Mouse (Mus musculus): ENCODE measurements around the gene Kdm7a.

Kdm7a gene

GRCm38 (mm10) chr6:39205650-39206580 lies 674 bp downstream of the Kdm7a start:
- no peak for DNase-seq (ENCODE audit: low spot score in 2 of 2)

DNA sequence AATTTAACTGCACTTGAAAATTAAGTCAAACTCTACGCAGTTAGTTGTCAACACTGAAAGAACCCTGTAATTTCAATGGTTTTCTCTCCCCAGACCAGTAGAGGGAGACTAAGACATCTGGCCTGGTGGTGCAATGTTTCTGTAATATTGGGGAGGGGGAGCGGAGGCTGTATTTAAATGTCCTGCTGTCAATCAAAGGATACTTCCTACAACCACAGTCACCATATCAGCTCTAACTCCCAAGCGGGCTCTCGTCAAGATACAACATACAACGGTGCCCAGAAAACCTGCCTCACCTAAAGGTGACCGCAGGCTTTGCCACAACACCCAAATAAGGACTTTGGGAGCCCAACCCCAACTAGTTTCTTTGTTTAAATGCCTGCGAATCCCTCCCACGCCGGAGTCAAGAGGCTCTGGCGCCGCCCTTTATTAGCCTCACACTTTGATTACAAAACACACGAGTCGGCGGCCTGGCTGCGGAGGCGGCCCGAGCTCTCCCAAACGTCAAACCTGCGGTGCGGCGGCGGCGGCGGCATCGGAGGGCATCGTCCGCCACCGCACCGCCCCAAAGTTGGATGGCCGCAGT lies 1.4 kb downstream of the Kdm7a start:
- DNase-seq (ENCODE audit: low spot score in 2 of 2), result peak; percentile 40 to 67

DNA sequence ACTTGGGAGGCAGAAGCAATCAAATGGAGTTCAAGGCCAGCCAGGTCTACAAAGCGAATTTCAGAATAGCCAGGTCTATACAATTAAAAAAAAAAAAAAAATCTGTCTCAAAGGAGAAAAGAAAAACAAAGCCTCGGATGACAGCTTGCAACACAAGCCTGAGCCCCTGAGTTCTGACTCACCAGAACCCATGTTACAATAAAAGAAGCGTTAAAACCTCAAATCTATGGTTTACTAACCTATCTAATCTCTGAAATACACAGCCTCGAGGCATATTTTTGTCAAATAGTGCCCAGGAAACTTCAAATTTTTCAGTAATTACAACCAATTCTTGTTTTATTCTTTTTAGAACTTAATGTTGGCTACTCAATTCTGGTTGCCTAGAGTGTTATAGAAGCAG lies 2.1 kb downstream of the Kdm7a start:
- no peak for DNase-seq (ENCODE audit: low spot score in 2 of 2)

- no peak for DNase-seq (ENCODE audit: low spot score in 2 of 2)
Measured at GRCm38 (mm10) chr6:39203236-39203635, 3.4 kb downstream of the Kdm7a start.

- no peak for DNase-seq (ENCODE audit: low spot score in 2 of 2)
Measured at GRCm38 (mm10) chr6:39193006-39193405, 13.6 kb downstream of the Kdm7a start.

- DNase-seq (ENCODE audit: low spot score in 2 of 2), result no peak
Measured at GRCm38 (mm10) chr6:39191518-39191917, 15.1 kb downstream of the Kdm7a start.

DNA sequence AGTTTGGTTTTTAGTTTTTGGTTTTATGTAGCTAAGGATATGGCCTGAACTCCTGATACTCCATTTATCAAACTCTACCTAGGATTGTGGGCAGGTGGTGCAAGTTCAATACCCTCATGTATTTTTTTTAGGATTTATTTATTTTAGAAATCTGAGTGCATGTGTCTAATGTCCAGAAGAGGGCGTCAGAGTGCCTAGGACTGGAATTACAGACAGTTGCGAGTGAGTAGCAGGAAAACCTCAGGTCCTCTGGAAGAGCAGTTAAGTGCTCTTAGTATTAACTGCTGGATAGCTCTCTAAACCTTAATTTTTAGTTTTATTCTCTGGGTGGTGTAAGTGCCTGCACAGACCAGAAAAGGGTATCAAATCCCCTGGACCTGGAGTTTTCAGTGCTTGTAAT lies 19.4 kb downstream of the Kdm7a start:
- no peak for DNase-seq (ENCODE audit: low spot score in 2 of 2)

DNA sequence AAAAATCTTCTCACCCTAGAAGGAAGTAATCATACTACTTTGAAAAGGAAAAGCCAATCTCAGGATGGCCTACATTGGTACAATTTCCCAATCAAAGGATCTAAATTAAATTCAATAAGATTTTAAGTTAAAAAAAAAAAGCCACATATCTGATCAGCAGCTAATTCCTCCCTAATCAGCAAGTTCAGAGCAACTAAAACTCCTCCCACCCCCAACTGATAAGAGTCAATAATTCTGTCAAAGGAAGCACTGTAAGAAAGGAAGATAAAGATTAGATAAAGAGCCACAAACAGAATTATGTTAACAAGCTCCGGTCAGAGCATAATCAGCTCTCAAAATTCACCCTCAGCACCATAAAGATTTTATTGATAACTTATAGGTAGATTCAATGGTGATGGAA lies 37.5 kb downstream of the Kdm7a start:
- DNase-seq (ENCODE audit: low spot score in 2 of 2), result no peak

- DNase-seq (ENCODE audit: low spot score in 2 of 2), result no peak
Measured at GRCm38 (mm10) chr6:39164891-39165290, 41.7 kb downstream of the Kdm7a start.

DNA sequence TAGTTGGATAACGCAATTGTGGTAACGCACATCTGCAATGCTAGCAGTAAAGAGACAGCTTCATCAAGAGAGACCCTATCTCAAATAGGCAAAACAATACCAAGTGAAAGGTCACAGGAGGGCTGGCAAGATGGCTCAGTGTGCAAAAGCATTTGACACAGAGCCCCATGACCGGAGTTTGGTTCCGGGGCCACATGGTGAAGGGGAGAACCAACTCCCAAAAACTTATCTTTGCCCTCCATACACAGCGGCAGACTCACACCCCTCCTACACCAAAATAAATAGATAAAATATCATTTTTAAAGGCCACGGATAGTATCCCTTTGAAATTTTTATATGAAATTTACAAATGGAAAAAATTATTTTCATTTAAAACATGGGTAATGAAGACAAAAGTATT lies 44.6 kb downstream of the Kdm7a start:
- DNase-seq (ENCODE audit: low spot score in 2 of 2), result no peak

DNA sequence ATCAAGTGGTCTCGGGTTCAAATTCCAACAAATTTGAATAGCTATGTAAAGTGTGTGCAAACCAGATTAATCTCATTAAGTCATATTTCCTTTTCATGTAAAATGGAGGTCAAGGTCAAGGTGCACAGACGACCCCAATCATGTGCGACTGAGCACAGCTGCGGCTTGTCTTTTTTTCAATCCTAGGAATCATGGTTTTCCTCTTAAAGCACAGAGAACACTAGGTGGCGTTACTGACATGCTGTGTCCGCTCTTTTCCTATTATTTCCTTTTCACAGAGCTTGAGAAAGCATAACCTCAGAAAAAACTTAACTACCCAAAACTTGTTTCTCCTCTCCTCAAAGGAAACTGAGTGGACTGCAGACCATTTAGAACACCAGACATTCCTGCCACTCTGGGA lies 60.5 kb downstream of the Kdm7a start:
- DNase-seq (ENCODE audit: low spot score in 2 of 2), result no peak

DNA sequence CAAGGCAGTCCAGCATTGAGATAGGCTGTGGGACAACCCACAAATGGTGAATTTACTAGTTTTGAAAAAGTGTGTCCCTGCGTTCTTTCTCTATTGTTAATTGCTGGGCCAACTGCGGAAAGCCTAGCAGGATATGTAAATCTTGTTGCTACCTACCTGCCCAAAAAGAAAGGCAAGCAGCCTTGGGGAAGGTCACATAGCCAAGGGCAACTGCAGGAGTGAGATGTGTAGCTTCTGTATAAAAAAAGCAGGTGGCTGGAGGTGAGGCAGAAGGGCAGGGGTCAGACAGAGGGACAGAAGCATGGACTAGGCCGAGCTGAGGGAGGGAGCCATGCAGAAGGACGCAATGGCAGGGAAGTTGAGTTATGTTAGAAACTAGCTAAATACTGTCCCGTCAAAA lies 74.0 kb downstream of the Kdm7a start:
- no peak for DNase-seq (ENCODE audit: low spot score in 2 of 2)

- no peak for DNase-seq (ENCODE audit: low spot score in 2 of 2)
Measured at GRCm38 (mm10) chr6:39131480-39131879, 75.1 kb downstream of the Kdm7a start.

DNA sequence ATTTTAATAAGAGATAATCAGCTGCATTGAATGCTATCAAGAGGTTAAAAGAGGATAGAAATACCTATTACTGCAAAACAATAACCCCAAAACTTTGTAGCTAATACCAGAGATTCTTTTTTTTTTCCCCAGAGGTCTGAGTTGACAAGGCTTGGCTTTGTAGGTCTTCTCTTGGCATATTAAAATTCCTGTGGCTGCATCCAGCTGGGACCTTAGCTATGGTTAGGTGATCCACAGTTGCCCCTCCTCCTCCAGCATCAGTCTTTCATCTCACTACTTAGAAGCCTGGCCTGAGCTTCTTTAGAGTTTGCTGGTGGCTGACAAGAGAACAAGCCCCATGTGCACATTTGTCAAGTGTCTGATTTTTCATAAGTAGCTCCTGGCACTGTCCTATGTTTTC lies 81.9 kb downstream of the Kdm7a start:
- DNase-seq (ENCODE audit: low spot score in 2 of 2), result no peak

- no peak for DNase-seq (ENCODE audit: low spot score in 2 of 2)
Measured at GRCm38 (mm10) chr6:39120685-39121084, 85.9 kb downstream of the Kdm7a start.

- DNase-seq (ENCODE audit: low spot score in 2 of 2), result no peak
Measured at GRCm38 (mm10) chr6:39118456-39118881, 88.1 kb downstream of the Kdm7a start.

- DNase-seq (ENCODE audit: low spot score in 2 of 2), result peak; percentile 40 to 51
Measured at GRCm38 (mm10) chr6:39117584-39118455, 88.8 kb downstream of the Kdm7a start, which contains the start of gene Parp12. Gene Parp12 (minus strand): TSS chr6:39118349.

GRCm38 (mm10) chr6:39115438-39115837 lies 91.2 kb downstream of the Kdm7a start:
- no peak for DNase-seq (ENCODE audit: low spot score in 2 of 2)

DNA sequence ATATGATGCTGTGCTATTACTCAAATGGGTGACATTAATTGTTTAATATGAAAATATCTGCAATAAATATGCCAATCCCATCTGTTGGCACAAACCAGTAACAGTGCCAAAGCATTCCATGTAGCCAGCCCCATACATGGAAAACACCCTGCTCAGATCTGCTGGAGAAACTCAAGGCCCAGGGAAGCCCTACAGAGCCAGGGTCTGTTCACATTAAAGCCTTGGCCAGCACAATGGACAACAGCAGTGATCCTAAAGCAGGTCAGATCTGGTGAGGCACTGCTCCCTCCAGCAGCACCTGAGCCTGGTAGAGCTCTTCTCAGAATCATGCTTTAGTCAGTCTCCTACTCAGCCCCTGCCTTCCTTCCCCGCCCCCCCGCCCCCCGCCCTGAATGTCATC lies 93.4 kb downstream of the Kdm7a start:
- no peak for DNase-seq (ENCODE audit: low spot score in 2 of 2)

- DNase-seq (ENCODE audit: low spot score in 2 of 2), result no peak
Measured at GRCm38 (mm10) chr6:39112701-39113100, 93.9 kb downstream of the Kdm7a start.

DNA sequence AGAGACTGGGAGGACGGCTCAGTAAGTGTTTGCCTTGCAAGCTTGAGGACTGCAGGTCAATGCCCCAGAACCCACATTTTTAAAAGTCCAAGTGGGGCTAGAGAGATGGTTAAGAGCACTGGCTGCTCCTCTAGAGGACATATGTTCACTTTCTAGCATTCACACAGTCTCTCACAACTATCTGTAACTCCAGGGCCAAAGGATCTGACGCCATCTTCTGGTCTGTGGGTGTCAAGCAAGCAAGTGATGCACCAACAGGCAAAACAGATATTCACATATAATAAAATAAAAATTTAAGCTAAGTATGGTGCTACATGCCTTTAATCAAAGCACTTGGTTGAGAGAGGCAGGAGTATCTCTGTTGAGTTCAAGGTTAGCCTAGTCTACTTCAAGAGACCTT lies 99.8 kb downstream of the Kdm7a start:
- DNase-seq (ENCODE audit: low spot score in 2 of 2), result no peak

GRCm38 (mm10) chr6:39104631-39105030 lies 102.0 kb downstream of the Kdm7a start:
- no peak for DNase-seq (ENCODE audit: low spot score in 2 of 2)
